Mouse (Mus musculus) stomach, embryonic 14.5 days (tissue): ENCODE results near the gene Ifitm5. TPM values are rescaled to one million over a fixed set of nuclear protein-coding genes. Genes with fewer than 3 reads are reported as not detected.

Experiments
- ATAC-seq: fragments of 200-750 bp; cut with Nextera tagmentation; 2 replicates; pipeline ENCODE4 v1.8.0; 2017; ENCODE audit warnings: low read depth, moderate TSS enrichment; ENCODE audit not compliant: insufficient number of reproducible peaks, insufficient read depth, low FRiP score
- H3K27ac ChIP-seq: fragments of 300-500 bp; sonication (generic); 2 replicates; pipeline ENCODE4 v1.5.1; 2014; ENCODE audit warnings: mild to moderate bottlenecking, low read length, moderate library complexity, mixed read lengths
- H3K27me3 ChIP-seq: fragments of 300-500 bp; sonication (generic); 2 replicates; pipeline ENCODE4 v1.6.1; 2014; ENCODE audit warnings: low read length, control low read depth, mixed read lengths; ENCODE audit not compliant: control insufficient read depth, insufficient read depth
- H3K36me3 ChIP-seq: fragments of 300-500 bp; sonication (generic); 2 replicates; pipeline ENCODE4 v1.6.1; 2014; ENCODE audit warnings: mild to moderate bottlenecking, control low read depth, low read length, moderate library complexity, mixed read lengths; ENCODE audit not compliant: control insufficient read depth, insufficient read depth
- H3K4me1 ChIP-seq: fragments of 300-500 bp; sonication (generic); 2 replicates; pipeline ENCODE4 v1.6.1; 2014; ENCODE audit warnings: low read length, control low read depth, mixed read lengths; ENCODE audit not compliant: control insufficient read depth, insufficient read depth
- H3K4me2 ChIP-seq: fragments of 300-500 bp; sonication (generic); replicated peaks from 2 replicates; pipeline ENCODE4 v1.6.1; 2014; ENCODE audit warnings: low read depth, low read length, control low read depth
- H3K4me3 ChIP-seq: fragments of 300-500 bp; sonication (generic); 2 replicates; pipeline ENCODE4 v1.5.1; 2014; ENCODE audit warnings: low read depth, low read length, control low read depth
- H3K9ac ChIP-seq: fragments of 300-500 bp; sonication (generic); replicated peaks from 2 replicates; pipeline ENCODE4 v1.6.1; 2014; ENCODE audit warnings: low read depth, mild to moderate bottlenecking, control low read depth, low read length, moderate library complexity, mixed read lengths
- H3K9me3 ChIP-seq: fragments of 300-500 bp; sonication (generic); 2 replicates; pipeline ENCODE4 v1.6.1; 2016; ENCODE audit warnings: low read depth, low read length, control low read depth; ENCODE audit not compliant: control insufficient read depth
- WGBS: fragments of 180-500 bp; shearing (Covaris S2); extraction: QIAGEN DNeasy Blood & Tissue Kit; methylation state at CpG from one replicate; pipeline ENCODE4 v1.1.7; 2014; 5-methylcytosine and 5-hydroxymethylcytosine counted together
- polyA plus RNA-seq: library from polyadenylated mRNA; unstranded; fragments of >200 nt; fragmentation: Nextera tagmentation; extraction: Ambion mirVana; gene quantifications from 2 replicates; pipeline ENCODE4 v1.2.1, GENCODE M21; 2014

The Ifitm5 gene
- polyA plus RNA-seq, 1 experiment from 2014 or later = 2.6 TPM

DNA sequence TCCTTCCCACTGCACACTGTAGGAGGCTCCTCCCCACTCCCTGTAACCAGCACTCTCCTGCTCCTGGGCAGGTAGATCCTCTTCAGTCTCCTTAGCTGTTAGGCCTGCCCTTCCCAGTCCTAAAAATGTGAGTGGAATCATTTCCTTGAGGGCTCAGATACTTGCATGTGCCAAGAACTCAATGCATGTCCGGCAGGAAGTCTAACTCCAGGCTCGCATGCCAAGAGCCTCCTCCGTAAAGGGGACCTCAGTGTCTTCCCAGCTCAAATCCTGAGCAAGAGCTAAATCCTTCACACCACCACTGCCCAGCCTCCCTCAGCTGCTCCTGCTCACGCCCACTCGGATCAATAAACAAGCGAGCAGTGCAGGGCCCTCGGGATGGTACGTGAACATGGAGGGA is 960 bp upstream of the Ifitm5 start:
- ATAC-seq = no peak
- H3K27me3 ChIP-seq = no peaks in the 10 kb centered on the region
- no peak overlapping the region for H3K4me3 ChIP-seq
- 0 out of 2 replicates have a peak overlapping the region, but pooled peaks have one; percentile 10 for H3K4me2 ChIP-seq
- no peak overlapping the region for H3K9ac ChIP-seq
- 33% methylated on average over 8 of the region's 8 CpGs for WGBS
- peaks cover 27% of the 10 kb centered on the region for H3K36me3 ChIP-seq
- no peaks in the 10 kb centered on the region for H3K9me3 ChIP-seq
- H3K4me1 ChIP-seq = peaks cover 42% of the 10 kb centered on the region
- H3K27ac ChIP-seq = peak overlapping the region; percentile 35; the same call in 1 of the 2 replicates

DNA sequence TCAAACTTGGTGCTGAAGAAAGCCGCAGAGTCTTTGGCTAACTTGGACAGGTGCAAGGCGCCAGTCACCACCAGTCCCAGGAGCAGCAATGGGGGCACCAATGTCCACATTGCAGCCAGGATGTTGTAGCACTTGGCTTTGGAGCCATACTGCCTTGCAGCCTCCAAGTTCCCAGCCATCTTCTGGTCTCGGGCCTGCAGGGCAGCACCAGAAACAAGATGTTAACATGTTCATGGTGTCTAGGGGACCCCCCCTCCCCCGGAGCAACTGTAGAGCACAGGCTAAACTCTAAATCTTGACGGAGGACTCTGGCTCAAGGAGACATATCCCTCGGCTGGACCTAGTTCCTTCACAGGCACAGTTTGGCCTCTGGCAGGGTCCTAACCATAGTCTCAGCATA is 836 bp downstream of the Ifitm5 start:
- Histone ChIP-seq H3K36me3 (peaks cover 38% of the 10 kb centered on the region), H3K9ac (no peak overlapping the region), H3K9me3 (no peaks in the 10 kb centered on the region), H3K27me3 (no peaks in the 10 kb centered on the region), H3K4me1 (peaks cover 36% of the 10 kb centered on the region), H3K27ac (no peak overlapping the region), H3K4me2 (no peak overlapping the region), H3K4me3 (no peak overlapping the region)
- no peak for ATAC-seq
- 90% methylated on average over 6 of the region's 6 CpGs for WGBS

DNA sequence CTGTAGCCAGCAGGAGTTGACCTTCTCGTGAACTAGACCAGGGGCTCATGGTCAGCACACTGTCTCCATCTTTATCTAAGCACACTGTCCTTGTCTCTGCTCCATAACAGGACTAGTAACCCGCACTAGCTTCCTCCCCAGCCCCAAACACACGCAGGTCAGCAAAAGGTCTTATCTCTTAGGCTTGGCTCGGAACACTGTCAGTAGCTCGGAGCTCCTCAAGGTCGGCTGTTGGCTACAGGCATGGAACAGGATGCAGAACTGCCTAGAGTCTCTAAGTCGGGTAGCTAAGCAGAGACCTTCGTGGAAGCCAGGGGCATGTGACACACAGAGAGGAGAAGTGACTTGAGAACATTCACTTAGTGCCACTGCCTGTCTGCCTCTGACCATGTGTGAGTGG is 1.9 kb downstream of the Ifitm5 start:
- WGBS = 82% methylated on average over 8 of the region's 8 CpGs
- Histone ChIP-seq H3K4me1 (peaks cover 27% of the 10 kb centered on the region), H3K4me2 (no peak overlapping the region), H3K9ac (no peak overlapping the region), H3K4me3 (no peak overlapping the region), H3K27ac (no peak overlapping the region), H3K27me3 (no peaks in the 10 kb centered on the region), H3K36me3 (peaks cover 38% of the 10 kb centered on the region), H3K9me3 (no peaks in the 10 kb centered on the region)
- no peak for ATAC-seq

DNA sequence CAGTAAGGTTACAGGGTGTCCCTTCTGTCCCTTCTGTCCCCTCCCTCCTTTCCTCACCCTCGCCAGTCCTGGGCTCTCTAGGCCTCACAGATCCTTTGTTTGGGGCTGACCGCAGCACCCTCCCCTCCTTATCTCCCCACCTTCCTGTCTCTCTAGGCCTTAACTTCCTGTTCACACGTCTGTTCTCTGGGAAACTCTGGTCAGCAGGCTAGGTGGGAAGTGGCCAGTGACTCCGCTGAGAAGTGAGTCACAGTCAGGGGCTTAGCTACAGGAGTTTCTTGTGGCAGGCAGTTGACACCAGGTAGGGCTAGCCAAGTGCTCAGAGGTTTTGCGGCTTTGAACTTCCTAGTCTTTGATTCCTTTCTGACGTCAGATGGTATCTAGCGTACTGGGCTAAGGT is 3.1 kb downstream of the Ifitm5 start:
- Histone ChIP-seq H3K27me3 (no peaks in the 10 kb centered on the region), H3K27ac (no peak overlapping the region), H3K9ac (no peak overlapping the region), H3K9me3 (no peaks in the 10 kb centered on the region), H3K4me1 (peaks cover 26% of the 10 kb centered on the region; the same call in 1 of the 2 replicates), H3K4me3 (no peak overlapping the region), H3K4me2 (no peak overlapping the region), H3K36me3 (peaks cover 38% of the 10 kb centered on the region)
- ATAC-seq = no peak
- 52% methylated on average over 7 of the region's 7 CpGs for WGBS

DNA sequence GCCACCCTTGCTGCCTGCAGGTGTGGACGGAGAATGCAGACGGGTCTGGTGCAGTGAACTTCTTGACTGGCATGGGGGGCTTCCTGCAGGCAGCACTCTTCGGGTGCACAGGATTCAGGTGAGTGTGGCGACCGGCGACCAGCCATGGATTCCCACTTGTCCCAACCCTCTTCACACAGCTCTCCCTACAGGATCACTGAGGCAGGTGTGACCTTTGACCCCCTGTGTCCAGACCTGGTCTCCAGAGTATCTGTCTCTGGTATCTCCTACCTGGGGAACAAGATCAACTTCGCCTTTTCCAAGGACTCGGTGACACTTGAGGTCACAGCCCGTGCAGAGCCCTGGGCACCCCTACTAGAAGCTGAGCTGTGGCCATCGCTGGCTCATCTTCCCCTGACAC is 3.8 kb downstream of the Ifitm5 start:
- 89% methylated on average over 10 of the region's 10 CpGs for WGBS
- H3K4me1 ChIP-seq = peaks cover 20% of the 10 kb centered on the region; the same call in 1 of the 2 replicates
- H3K9me3 ChIP-seq = no peaks in the 10 kb centered on the region
- no peak overlapping the region for H3K4me2 ChIP-seq
- H3K27me3 ChIP-seq = no peaks in the 10 kb centered on the region
- peaks cover 38% of the 10 kb centered on the region for H3K36me3 ChIP-seq
- no peak overlapping the region for H3K4me3 ChIP-seq
- H3K27ac ChIP-seq = no peak overlapping the region
- ATAC-seq = no peak
- H3K9ac ChIP-seq = no peak overlapping the region

DNA sequence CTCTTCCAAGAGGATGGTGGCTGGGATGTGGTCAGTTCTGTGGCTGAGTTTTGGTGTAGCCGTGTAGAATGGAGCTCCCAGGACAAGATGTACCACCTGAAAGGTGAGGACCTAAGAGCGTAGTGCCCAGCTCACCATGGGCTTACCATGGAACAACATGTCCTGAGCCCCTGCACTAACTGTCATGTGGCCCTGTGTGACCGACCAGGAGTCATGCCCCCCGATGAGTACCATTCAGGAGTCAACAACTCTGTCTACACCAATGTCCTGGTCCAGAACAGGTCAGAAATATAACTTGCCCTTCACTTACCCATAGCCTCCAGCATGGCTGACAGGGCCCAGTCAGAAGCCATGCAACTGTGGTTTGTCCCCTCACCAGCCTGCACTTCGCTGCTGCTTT is 4.8 kb downstream of the Ifitm5 start:
- no peaks in the 10 kb centered on the region for H3K9me3 ChIP-seq
- no peak overlapping the region for H3K27ac ChIP-seq
- H3K4me2 ChIP-seq = no peak overlapping the region
- H3K9ac ChIP-seq = no peak overlapping the region
- ATAC-seq = no peak
- no peaks in the 10 kb centered on the region for H3K27me3 ChIP-seq
- H3K4me3 ChIP-seq = no peak overlapping the region
- WGBS = 94% methylated on average over 5 of the region's 5 CpGs
- peaks cover 9% of the 10 kb centered on the region; the same call in 1 of the 2 replicates for H3K4me1 ChIP-seq
- peaks cover 38% of the 10 kb centered on the region for H3K36me3 ChIP-seq

DNA sequence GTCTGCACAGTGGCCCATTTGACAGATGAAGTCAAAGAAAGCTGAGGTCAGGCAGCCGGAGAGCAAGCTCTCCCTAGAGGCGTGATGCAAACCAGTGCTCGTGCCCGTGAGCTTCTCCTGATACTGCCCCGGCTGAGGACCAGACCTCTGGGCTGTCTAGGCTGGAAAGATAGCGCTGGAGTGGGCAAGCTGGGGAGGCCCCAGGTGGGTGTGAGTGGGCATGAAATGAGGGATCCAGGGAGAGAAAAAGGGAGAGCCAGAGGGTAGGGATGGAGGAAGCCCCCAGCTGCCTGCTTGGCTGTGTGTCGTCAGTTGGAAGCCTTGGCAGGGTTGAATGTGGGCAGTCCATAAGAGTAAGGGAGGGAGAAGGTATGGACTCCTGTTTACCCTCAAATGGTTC is 5.9 kb downstream of the Ifitm5 start:
- 88% methylated on average over 7 of the region's 7 CpGs for WGBS
- peaks cover 33% of the 10 kb centered on the region for H3K36me3 ChIP-seq
- no peak for ATAC-seq

DNA sequence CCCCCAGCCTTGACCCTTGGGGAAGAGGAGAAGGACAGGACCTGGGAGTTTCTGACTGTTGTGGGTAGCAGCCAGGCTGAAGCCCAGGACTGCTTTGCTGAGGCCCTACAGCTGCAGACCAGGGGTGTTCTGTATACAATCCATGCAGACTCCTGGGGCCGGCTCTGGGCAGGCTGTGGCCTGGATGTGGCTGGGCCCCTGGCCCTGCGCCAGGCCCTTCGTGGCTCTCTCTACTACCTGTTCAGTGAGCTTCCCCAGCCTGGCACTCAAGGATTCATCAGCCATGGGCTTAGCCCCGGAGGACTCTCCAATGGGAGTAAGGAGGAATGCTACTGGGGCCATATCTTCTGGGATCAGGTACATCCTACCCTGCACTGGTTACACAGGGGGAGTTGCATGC is 6.7 kb downstream of the Ifitm5 start:
- Histone ChIP-seq H3K4me1 (peaks cover 15% of the 10 kb centered on the region; the same call in 1 of the 2 replicates), H3K36me3 (peaks cover 25% of the 10 kb centered on the region), H3K4me2 (no peak overlapping the region), H3K4me3 (no peak overlapping the region), H3K27ac (no peak overlapping the region), H3K9ac (no peak overlapping the region), H3K9me3 (no peaks in the 10 kb centered on the region), H3K27me3 (no peaks in the 10 kb centered on the region)
- WGBS = 63% methylated on average over 4 of the region's 4 CpGs
- ATAC-seq = no peak

More for the DNA sequence above, 5.9 kb downstream of the Ifitm5 start:
- Histone ChIP-seq H3K27me3 (no peaks in the 10 kb centered on the region), H3K4me2 (no peak overlapping the region), H3K4me3 (no peak overlapping the region), H3K27ac (no peak overlapping the region), H3K9me3 (no peaks in the 10 kb centered on the region), H3K9ac (no peak overlapping the region), H3K4me1 (peaks cover 13% of the 10 kb centered on the region; the same call in 1 of the 2 replicates)

DNA sequence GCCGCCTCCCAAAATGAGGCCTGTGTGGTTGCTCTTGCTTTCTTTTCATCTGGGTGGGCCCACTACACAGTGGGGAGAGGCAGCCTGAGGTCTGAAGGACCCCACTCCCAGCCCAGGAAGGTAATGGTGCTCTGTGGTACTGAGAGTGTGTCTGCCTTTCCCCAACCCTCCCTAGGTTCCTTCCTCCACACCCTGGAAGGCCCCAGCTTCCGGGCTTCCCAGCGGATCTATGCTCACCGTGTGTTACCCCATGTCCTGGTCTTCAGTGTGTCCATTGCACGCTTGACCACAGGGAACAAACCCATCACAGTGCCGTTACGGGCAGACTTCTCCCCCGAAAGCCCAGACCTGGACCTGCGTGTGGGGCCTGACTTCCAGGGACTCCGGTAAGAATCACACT is 7.3 kb downstream of the Ifitm5 start:
- Histone ChIP-seq H3K27ac (peak overlapping the region; percentile 94; the same call in 1 of the 2 replicates), H3K27me3 (no peaks in the 10 kb centered on the region), H3K9me3 (no peaks in the 10 kb centered on the region), H3K4me1 (peaks cover 15% of the 10 kb centered on the region; the same call in 1 of the 2 replicates), H3K36me3 (peaks cover 20% of the 10 kb centered on the region), H3K4me3 (no peak overlapping the region), H3K4me2 (no peak overlapping the region), H3K9ac (no peak overlapping the region)
- no peak for ATAC-seq
- WGBS = 93% methylated on average over 10 of the region's 10 CpGs
